Mouse (Mus musculus): Measurements from ENCODE around the gene Jdp2. TPM values are rescaled to one million over a fixed set of nuclear protein-coding genes. Genes with fewer than 3 reads are reported as not detected.

The Jdp2 gene
- polyA plus RNA-seq, 1 experiment from 2014 or later = 0.47 TPM

DNA sequence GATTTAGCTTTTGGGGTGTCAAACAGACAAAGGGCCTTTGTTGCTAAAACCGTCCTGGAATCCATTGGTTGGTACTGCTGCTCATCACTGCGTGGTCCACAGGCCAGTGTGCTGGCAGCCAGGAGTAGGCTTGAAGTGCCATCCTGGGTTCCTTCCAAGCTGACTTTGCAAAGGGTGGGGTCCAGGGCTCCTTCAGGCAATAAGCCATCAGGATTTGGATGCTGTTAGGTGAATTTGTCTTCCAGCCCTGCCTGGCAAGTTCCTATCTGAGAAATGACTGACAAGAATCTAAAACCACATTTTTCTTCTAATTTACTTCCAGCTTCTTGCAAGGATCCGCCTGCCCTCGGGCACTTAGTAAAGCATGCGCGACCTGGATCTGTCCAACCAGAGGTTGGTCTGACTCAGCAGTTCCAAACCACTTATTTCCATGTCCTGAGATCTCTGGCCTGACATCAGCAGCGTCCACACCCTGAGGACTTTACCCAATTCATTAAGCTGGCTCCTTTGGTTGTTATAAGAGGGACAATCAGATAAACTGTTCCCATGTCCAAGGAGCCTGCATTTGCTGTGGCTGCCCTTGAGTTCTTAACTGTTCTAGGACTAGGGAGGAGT, 20.6 kb downstream of the Jdp2 start:
- Histone ChIP-seq H3K36me3 (peaks cover 42% of the 10 kb centered on the region), H3K9ac (no peak overlapping the region), H3K4me3 (no peak overlapping the region), H3K9me3 (no peaks in the 10 kb centered on the region), H3K27ac (replicated peaks) (no peak overlapping the region), H3K27me3 (replicated peaks) (no peaks in the 10 kb centered on the region), H3K4me1 (peaks cover 50% of the 10 kb centered on the region), H3K4me2 (no peak overlapping the region)
- no peak for ATAC-seq (ENCODE audit: extremely low read depth, insufficient number of reproducible peaks, low FRiP score, low TSS enrichment)
- WGBS = 78% methylated on average over 7 of the region's 7 CpGs

DNA sequence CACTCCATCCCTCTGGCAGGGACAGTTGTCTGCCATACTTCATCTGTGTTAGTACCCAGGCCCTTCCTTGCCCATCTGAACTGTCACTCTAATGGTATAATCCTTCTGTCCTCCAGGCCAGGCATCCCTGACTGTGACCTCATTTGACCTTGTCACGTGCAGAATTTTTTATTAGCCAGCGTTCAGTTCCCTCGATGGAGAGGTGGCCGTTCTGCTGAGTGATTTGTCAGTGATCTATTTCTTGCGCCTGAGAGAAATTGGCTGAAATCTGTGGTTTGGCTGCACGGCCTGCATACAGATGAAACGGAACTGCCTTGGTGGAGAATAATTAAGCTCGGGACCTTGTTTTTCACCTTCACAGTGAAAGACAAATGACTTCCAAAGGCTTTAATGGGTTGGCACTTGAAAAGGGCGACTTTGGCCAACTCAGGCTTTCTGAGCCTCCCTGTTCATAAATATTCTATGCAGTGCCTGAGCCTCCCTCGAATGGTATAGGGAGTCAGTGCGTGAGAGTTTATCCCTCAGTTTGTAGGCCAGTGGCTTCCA, 21.1 kb downstream of the Jdp2 start:
- Histone ChIP-seq H3K9me3 (no peaks in the 10 kb centered on the region), H3K9ac (no peak overlapping the region), H3K4me2 (no peak overlapping the region), H3K27me3 (replicated peaks) (no peaks in the 10 kb centered on the region), H3K27ac (replicated peaks) (no peak overlapping the region), H3K36me3 (peaks cover 36% of the 10 kb centered on the region), H3K4me3 (no peak overlapping the region), H3K4me1 (peaks cover 54% of the 10 kb centered on the region)
- no peak for ATAC-seq (ENCODE audit: extremely low read depth, insufficient number of reproducible peaks, low FRiP score, low TSS enrichment)
- 64% methylated on average over 11 of the region's 11 CpGs for WGBS

DNA sequence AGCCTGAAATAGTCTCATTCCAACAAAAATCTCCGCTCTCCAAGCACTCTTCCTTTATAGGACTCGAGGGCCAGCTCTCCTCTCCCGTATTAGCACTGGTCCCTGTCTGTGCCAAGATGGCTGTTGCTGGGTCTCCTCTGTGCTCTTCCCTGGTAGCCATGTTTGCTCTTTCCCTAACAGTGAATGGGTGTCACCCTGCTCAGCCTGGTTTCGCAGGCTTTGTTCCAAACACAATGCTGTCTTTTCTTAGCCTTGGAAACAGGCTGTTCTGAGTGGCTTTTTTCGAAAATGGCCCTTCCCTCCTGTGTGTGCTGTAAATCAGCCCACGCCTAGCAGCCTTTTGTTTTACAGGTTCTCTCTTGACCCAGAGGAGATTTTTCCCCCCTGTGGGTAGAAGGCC, 22.2 kb downstream of the Jdp2 start:
- no peak overlapping the region for H3K4me3 ChIP-seq
- WGBS = 80% methylated on average over 6 of the region's 6 CpGs
- H3K4me1 ChIP-seq = peaks cover 58% of the 10 kb centered on the region
- H3K4me2 ChIP-seq = no peak overlapping the region
- no peaks in the 10 kb centered on the region for H3K9me3 ChIP-seq
- H3K9ac ChIP-seq = no peak overlapping the region
- ATAC-seq (ENCODE audit: extremely low read depth, insufficient number of reproducible peaks, low FRiP score, low TSS enrichment) = no peak
- peaks cover 26% of the 10 kb centered on the region; the same call in 1 of the 2 replicates for H3K36me3 ChIP-seq
- H3K27me3 ChIP-seq (replicated peaks) = no peaks in the 10 kb centered on the region
- no peak overlapping the region for H3K27ac ChIP-seq (replicated peaks)

DNA sequence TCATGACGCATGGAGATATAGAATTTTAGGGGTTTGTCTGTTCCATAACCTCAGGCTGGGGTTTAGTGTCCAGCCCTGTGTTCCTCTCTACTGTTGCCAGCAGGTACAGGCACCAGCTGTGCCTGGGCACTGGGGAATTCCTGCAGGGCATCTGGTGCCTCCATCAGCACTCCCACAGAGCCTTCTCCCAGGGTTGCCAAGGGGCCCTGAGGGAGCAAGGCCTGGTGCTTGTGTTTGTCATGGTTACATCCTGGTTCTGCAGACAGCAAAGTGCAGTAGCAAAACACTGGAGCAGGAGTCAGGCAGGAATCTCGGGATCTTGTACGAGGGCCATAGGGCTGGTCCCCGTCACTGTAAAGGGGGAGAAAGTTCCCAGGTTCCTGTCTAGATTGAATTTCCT, 22.8 kb downstream of the Jdp2 start:
- Histone ChIP-seq H3K4me3 (no peak overlapping the region), H3K9me3 (no peaks in the 10 kb centered on the region), H3K4me2 (no peak overlapping the region), H3K27ac (replicated peaks) (no peak overlapping the region), H3K9ac (no peak overlapping the region), H3K4me1 (peaks cover 57% of the 10 kb centered on the region), H3K27me3 (replicated peaks) (no peaks in the 10 kb centered on the region), H3K36me3 (peaks cover 24% of the 10 kb centered on the region; the same call in 1 of the 2 replicates)
- no peak for ATAC-seq (ENCODE audit: extremely low read depth, insufficient number of reproducible peaks, low FRiP score, low TSS enrichment)
- 63% methylated on average over 4 of the region's 4 CpGs for WGBS

DNA sequence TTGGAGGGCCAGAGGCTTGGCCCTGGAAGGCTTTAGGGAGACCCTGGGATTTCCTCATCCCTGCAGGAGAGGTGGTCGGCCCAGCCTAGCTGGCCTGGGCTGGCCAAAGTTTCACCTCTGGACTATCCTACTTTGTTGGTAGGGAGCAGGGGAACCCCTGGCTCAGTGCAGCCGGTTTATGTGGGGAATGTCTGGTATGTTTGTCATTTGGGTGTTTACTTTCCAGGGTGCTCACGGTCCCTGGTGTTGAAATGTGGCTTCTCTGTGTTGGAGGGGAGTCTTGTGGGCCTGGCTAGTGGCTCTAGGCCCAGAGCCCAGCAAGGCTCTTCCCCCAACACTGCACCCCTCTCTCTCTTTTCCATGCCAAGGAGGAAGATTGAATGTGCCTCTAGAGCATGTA, 24.9 kb downstream of the Jdp2 start:
- 14% methylated on average over 3 of the region's 3 CpGs for WGBS
- H3K36me3 ChIP-seq = peaks cover 23% of the 10 kb centered on the region
- H3K4me2 ChIP-seq = no peak overlapping the region
- H3K9ac ChIP-seq = peak overlapping the region; percentile 56; the same call in 1 of the 2 replicates
- peak overlapping the region; percentile 62 for H3K27ac ChIP-seq (replicated peaks)
- H3K27me3 ChIP-seq (replicated peaks) = no peaks in the 10 kb centered on the region
- H3K4me3 ChIP-seq = no peak overlapping the region
- ATAC-seq (ENCODE audit: extremely low read depth, insufficient number of reproducible peaks, low FRiP score, low TSS enrichment) = no peak
- H3K4me1 ChIP-seq = peaks cover 57% of the 10 kb centered on the region
- H3K9me3 ChIP-seq = no peaks in the 10 kb centered on the region

DNA sequence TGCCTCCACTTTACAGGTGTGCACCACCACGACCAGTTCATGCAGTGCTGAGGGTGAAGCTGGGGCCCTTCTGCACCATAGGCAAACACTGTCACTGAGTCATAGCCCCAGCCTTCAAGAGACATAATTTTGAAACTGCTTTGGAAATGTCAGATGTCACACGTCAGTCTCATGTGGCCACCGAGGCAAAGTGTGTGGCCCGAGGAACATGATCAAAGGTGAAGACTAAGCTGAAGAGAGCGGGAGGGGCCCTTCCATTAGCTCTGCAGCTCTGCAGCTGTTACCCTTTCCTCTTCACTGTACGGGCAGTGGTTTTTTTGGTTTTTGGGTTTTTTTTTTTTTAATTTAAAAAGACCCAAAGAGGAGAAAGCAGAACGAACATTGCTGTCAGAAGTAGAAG, 25.8 kb downstream of the Jdp2 start:
- Histone ChIP-seq H3K27me3 (replicated peaks) (no peaks in the 10 kb centered on the region), H3K4me1 (peaks cover 61% of the 10 kb centered on the region), H3K4me3 (no peak overlapping the region), H3K9ac (peak overlapping the region; percentile 56), H3K4me2 (no peak overlapping the region), H3K36me3 (peaks cover 21% of the 10 kb centered on the region), H3K27ac (replicated peaks) (no peak overlapping the region), H3K9me3 (no peaks in the 10 kb centered on the region)
- 78% methylated on average over 7 of the region's 7 CpGs for WGBS
- no peak for ATAC-seq (ENCODE audit: extremely low read depth, insufficient number of reproducible peaks, low FRiP score, low TSS enrichment)

DNA sequence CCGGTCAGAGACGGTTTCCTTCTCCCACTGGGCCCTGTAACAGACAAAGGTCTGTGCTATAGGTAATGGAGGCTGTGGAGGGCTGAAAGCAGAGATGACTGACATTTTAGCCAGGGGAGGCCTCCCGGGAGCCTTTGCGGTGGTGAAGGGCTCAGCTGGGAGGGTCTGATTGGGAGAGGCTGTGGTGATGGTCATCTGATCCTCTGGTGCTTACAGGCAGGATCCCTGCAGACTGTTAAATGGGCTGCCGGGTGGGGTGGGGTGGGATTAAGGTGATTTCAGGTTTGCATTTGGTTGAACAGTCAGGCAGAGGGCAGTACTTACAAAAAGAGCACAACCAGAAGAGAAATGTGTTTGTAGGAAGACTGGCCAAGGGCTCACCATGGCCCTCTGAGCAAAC, 27.0 kb downstream of the Jdp2 start:
- ATAC-seq (ENCODE audit: extremely low read depth, insufficient number of reproducible peaks, low FRiP score, low TSS enrichment) = no peak
- Histone ChIP-seq H3K9me3 (no peaks in the 10 kb centered on the region), H3K36me3 (peaks cover 14% of the 10 kb centered on the region), H3K27me3 (replicated peaks) (no peaks in the 10 kb centered on the region), H3K9ac (no peak overlapping the region), H3K4me2 (no peak overlapping the region), H3K4me3 (no peak overlapping the region), H3K4me1 (peaks cover 63% of the 10 kb centered on the region), H3K27ac (replicated peaks) (no peak overlapping the region)
- 39% methylated on average over 5 of the region's 5 CpGs for WGBS

DNA sequence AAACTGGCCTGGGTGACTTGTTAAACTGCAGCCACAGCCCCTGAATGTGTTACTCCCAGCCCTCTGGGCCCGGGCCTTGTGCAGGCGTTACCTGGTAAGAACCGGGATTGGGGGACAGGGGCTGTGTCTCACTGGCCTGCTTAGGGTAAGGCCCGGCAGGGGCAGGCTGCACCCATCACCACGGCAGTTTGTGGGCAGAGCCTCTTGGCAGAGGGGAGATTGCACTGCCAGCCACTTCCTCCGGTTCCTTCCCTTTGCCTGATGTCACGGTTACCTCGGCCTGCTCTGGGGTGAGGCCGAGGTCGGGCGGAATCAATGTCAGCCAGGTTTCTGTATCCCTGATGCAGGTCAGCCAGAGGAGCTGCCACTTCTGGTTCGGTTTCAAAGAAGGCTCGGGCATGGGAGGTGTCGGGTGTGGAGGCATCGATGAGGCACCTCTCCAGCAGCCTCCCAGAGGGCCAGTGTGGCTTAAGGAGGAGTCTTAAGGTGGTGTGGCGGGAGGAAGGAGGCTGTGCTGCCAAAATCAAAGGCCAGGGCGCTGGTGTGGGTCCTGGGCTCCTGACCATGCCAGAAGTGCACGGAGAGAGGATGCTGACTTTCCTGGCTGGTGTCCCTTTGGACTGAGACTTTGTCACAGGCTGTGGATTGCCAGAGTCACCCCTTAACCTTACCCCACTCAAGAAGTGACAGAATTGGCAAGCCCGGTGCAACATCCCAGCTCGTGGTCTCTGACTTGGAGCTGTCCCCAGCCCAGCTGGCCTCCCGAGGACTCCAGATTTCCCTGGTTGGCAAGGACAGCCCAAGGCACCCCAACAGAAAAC, 31.0 kb downstream of the Jdp2 start:
- H3K27me3 ChIP-seq (replicated peaks) = no peaks in the 10 kb centered on the region
- no peaks in the 10 kb centered on the region for H3K9me3 ChIP-seq
- peak overlapping the region; percentile 36; the same call in 1 of the 2 replicates for H3K27ac ChIP-seq (replicated peaks)
- H3K4me2 ChIP-seq = no peak overlapping the region
- peaks cover 42% of the 10 kb centered on the region for H3K36me3 ChIP-seq
- peak overlapping the region; percentile 54 for H3K9ac ChIP-seq
- ATAC-seq (ENCODE audit: extremely low read depth, insufficient number of reproducible peaks, low FRiP score, low TSS enrichment) = no peak
- H3K4me1 ChIP-seq = peaks cover 38% of the 10 kb centered on the region
- no peak overlapping the region for H3K4me3 ChIP-seq
- WGBS = 55% methylated on average over 21 of the region's 21 CpGs

DNA sequence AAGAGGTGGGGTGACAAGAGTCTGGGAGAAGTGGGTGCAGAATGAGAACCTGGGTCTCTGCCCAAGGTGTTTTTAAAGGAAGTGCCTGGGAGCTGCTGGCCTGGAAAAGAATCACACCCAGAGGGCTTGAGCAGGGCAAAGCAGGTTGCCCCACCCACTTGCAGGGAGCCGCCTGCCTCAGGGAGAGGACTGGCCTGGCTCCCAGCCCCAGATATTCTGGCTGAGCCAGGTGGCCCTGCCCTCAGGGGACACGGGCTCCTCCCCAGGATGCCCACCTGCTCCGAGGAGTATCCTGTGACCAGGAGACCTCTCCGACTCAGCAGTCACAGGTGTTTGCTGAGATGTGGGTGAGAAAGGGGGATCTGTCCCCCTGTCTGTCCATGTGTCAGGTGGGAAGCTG, 32.4 kb downstream of the Jdp2 start:
- H3K9ac ChIP-seq = no peak overlapping the region
- H3K9me3 ChIP-seq = no peaks in the 10 kb centered on the region
- H3K36me3 ChIP-seq = peaks cover 52% of the 10 kb centered on the region
- no peak overlapping the region for H3K27ac ChIP-seq (replicated peaks)
- no peak overlapping the region for H3K4me3 ChIP-seq
- no peak overlapping the region for H3K4me2 ChIP-seq
- ATAC-seq (ENCODE audit: extremely low read depth, insufficient number of reproducible peaks, low FRiP score, low TSS enrichment) = no peak
- 66% methylated on average over 4 of the region's 4 CpGs for WGBS
- H3K4me1 ChIP-seq = peaks cover 29% of the 10 kb centered on the region
- no peaks in the 10 kb centered on the region for H3K27me3 ChIP-seq (replicated peaks)

DNA sequence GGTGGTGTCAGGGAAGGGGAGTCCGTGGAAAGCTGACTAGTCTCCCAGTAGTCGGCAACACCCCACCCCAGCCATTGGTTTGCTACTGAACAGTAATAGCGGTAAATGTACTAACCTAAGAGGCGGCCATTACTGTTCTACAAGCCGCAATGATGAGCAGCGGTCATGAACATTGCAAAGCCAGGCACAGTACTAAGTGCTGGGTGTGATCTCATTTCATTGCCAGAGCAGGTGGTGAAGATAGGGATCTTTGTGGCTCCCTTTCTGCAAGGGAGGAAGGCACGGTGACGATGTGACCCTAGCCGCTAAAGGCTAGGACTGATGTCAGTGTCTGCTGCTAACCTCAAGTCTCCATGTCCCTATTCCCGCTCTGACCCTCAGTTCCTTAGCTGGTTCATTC, 33.5 kb downstream of the Jdp2 start:
- no peak overlapping the region for H3K9ac ChIP-seq
- no peak overlapping the region for H3K27ac ChIP-seq (replicated peaks)
- no peak overlapping the region for H3K4me2 ChIP-seq
- 95% methylated on average over 10 of the region's 10 CpGs for WGBS
- H3K9me3 ChIP-seq = no peaks in the 10 kb centered on the region
- H3K36me3 ChIP-seq = peaks cover 52% of the 10 kb centered on the region
- ATAC-seq (ENCODE audit: extremely low read depth, insufficient number of reproducible peaks, low FRiP score, low TSS enrichment) = no peak
- H3K27me3 ChIP-seq (replicated peaks) = no peaks in the 10 kb centered on the region
- H3K4me1 ChIP-seq = peaks cover 29% of the 10 kb centered on the region
- no peak overlapping the region for H3K4me3 ChIP-seq

DNA sequence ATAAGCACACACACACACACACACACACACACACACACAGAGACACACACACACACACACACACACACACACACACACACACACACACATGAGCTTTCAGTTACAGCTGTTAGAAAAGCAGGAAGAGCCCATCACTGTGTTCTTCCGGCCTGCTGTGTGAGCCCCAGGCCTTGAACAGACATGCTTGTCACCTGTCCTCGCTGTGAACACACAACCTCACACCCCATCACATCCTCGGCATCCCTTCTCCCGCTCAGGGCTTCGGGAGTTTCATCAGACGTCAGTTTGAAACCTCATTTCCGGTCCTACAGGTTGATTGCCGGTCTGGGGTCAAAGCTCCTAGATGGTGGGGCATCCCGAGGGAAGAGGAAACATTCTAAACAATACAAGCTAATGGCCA, 39.1 kb downstream of the Jdp2 start:
- H3K27me3 ChIP-seq (replicated peaks) = no peaks in the 10 kb centered on the region

More for the DNA sequence above, 39.1 kb downstream of the Jdp2 start:
- no peak overlapping the region for H3K4me2 ChIP-seq
- 67% methylated on average over 9 of the region's 9 CpGs for WGBS
- no peak for ATAC-seq (ENCODE audit: extremely low read depth, insufficient number of reproducible peaks, low FRiP score, low TSS enrichment)
- H3K36me3 ChIP-seq = peaks cover 52% of the 10 kb centered on the region
- H3K4me3 ChIP-seq = no peak overlapping the region
- H3K27ac ChIP-seq (replicated peaks) = no peak overlapping the region
- H3K9ac ChIP-seq = no peak overlapping the region
- peaks cover 33% of the 10 kb centered on the region for H3K4me1 ChIP-seq
- no peaks in the 10 kb centered on the region for H3K9me3 ChIP-seq
